Mouse (Mus musculus): ENCODE results near the gene Spaca9. TPM values are rescaled to one million over a fixed set of nuclear protein-coding genes. Genes with fewer than 3 reads are reported as not detected.

The Spaca9 gene
- polyA plus RNA-seq, 1 experiment from 2014 or later = 2.8 TPM

GRCm38 (mm10) chr2:28653351-28653750 is 46.2 kb downstream of the Spaca9 start:
- 85% methylated on average over 7 of the region's 7 CpGs for WGBS (ENCODE audit: insufficient replicate concordance)
- no peak overlapping the region for H3K9ac ChIP-seq (ENCODE audit: low read depth, low read length)
- no peak overlapping the region for H3K4me3 ChIP-seq (ENCODE audit: low read depth, low read length)
- H3K4me2 ChIP-seq (ENCODE audit: low read depth, low read length) = no peak overlapping the region
- H3K27me3 ChIP-seq (ENCODE audit: control insufficient read depth, insufficient read depth, low read depth, low read length) = no peaks in the 10 kb centered on the region
- no peak for ATAC-seq (ENCODE audit: low read depth)
- H3K9me3 ChIP-seq (replicated peaks; ENCODE audit: control insufficient read depth, low read length) = no peaks in the 10 kb centered on the region
- H3K4me1 ChIP-seq (ENCODE audit: control insufficient read depth, low read depth, low read length) = no peaks in the 10 kb centered on the region
- H3K27ac ChIP-seq (ENCODE audit: low read length) = no peak overlapping the region
- H3K36me3 ChIP-seq (ENCODE audit: control insufficient read depth, insufficient read depth) = peaks cover 4% of the 10 kb centered on the region; the same call in 1 of the 2 replicates

DNA sequence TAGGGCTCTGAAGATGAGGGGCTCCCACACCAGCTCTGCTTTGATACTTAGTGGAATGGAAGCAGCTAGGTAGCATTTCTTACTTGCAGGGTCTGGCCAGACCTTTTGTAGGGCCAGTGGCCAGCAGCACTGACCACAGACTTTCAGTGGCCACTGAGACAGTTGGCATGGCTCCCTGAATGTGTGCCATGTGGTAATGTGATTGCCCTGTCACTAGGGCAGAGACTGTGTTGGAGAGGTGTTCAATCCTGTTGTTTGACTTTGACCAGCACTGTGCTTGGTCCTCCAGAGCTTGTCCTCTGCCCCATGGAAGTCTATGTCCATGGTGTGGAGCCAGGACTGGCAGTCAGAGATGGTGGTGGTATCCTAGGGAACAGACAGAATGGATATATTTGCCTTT is 49.0 kb downstream of the Spaca9 start:
- no peaks in the 10 kb centered on the region for H3K9me3 ChIP-seq (replicated peaks; ENCODE audit: control insufficient read depth, low read length)
- no peaks in the 10 kb centered on the region for H3K4me1 ChIP-seq (ENCODE audit: control insufficient read depth, low read depth, low read length)
- H3K4me3 ChIP-seq (ENCODE audit: low read depth, low read length) = no peak overlapping the region

GRCm38 (mm10) chr2:28643081-28643480 is 56.4 kb downstream of the Spaca9 start:
- H3K27ac ChIP-seq (ENCODE audit: low read length) = no peak overlapping the region
- no peaks in the 10 kb centered on the region for H3K36me3 ChIP-seq (ENCODE audit: control insufficient read depth, insufficient read depth)
- no peak overlapping the region for H3K4me3 ChIP-seq (ENCODE audit: low read depth, low read length)
- ATAC-seq (ENCODE audit: low read depth) = no peak
- no peaks in the 10 kb centered on the region for H3K27me3 ChIP-seq (ENCODE audit: control insufficient read depth, insufficient read depth, low read depth, low read length)
- no peaks in the 10 kb centered on the region for H3K9me3 ChIP-seq (replicated peaks; ENCODE audit: control insufficient read depth, low read length)
- H3K4me2 ChIP-seq (ENCODE audit: low read depth, low read length) = no peak overlapping the region
- H3K4me1 ChIP-seq (ENCODE audit: control insufficient read depth, low read depth, low read length) = peaks cover 30% of the 10 kb centered on the region
- 87% methylated on average over 3 of the region's 3 CpGs for WGBS (ENCODE audit: insufficient replicate concordance)
- H3K9ac ChIP-seq (ENCODE audit: low read depth, low read length) = no peak overlapping the region

More for the DNA sequence above, 49.0 kb downstream of the Spaca9 start:
- Histone ChIP-seq H3K27ac (ENCODE audit: low read length) (no peak overlapping the region), H3K27me3 (ENCODE audit: control insufficient read depth, insufficient read depth, low read depth, low read length) (no peaks in the 10 kb centered on the region), H3K4me2 (ENCODE audit: low read depth, low read length) (no peak overlapping the region), H3K36me3 (ENCODE audit: control insufficient read depth, insufficient read depth) (no peaks in the 10 kb centered on the region), H3K9ac (ENCODE audit: low read depth, low read length) (no peak overlapping the region)
- no peak for ATAC-seq (ENCODE audit: low read depth)

Small RNA genes lying within 50 kb of the gene (microRNA-seq; reads per million reads assigned to microRNA genes)
- gene Mir3088 = 4.2 reads per million, percentile 15 among the genes with 10 or more reads in this experiment

Other genes with a start within 250 kb of the Spaca9 start
- not detected in 2 replicates for gene 1700007K13Rik, start 233.4 kb downstream of the Spaca9 start, polyA plus RNA-seq (2015; fragmentation: Nextera tagmentation; extraction: Ambion mirVana)
- 21.5 and 22.3 TPM in 2 replicates for gene Mrps2, start 231.7 kb downstream of the Spaca9 start, polyA plus RNA-seq (2015; fragmentation: Nextera tagmentation; extraction: Ambion mirVana)
- gene Gbgt1, start 202.8 kb downstream of the Spaca9 start, polyA plus RNA-seq (2015; fragmentation: Nextera tagmentation; extraction: Ambion mirVana) = 0.28 and 0.70 TPM in 2 replicates
- 1.1 and 1.3 TPM in 2 replicates for gene Gm10134, start 193.6 kb downstream of the Spaca9 start, polyA plus RNA-seq (2015; fragmentation: Nextera tagmentation; extraction: Ambion mirVana)
- 2.3 TPM in 2 replicates for gene Ralgds, start 186.6 kb downstream of the Spaca9 start, polyA plus RNA-seq (2015; fragmentation: Nextera tagmentation; extraction: Ambion mirVana)
- 1.6 and 9.7 TPM in 2 replicates for gene Cel, start 136.3 kb downstream of the Spaca9 start, polyA plus RNA-seq (2015; fragmentation: Nextera tagmentation; extraction: Ambion mirVana)
- 12.1 TPM in 2 replicates for gene Gtf3c5, start 116.0 kb downstream of the Spaca9 start, polyA plus RNA-seq (2015; fragmentation: Nextera tagmentation; extraction: Ambion mirVana)
- gene Gfi1b, start 77.7 kb downstream of the Spaca9 start, polyA plus RNA-seq (2015; fragmentation: Nextera tagmentation; extraction: Ambion mirVana) = 88.7 and 89.4 TPM in 2 replicates
- 9.6 and 9.8 TPM in 2 replicates for gene Tsc1, start 58.5 kb downstream of the Spaca9 start, polyA plus RNA-seq (2015; fragmentation: Nextera tagmentation; extraction: Ambion mirVana)
- 0.39 and 0.52 TPM in 2 replicates for gene Ak8, start 437 bp upstream of the Spaca9 start, polyA plus RNA-seq (2015; fragmentation: Nextera tagmentation; extraction: Ambion mirVana)
- gene Gtf3c4, start 140.6 kb upstream of the Spaca9 start, polyA plus RNA-seq (2015; fragmentation: Nextera tagmentation; extraction: Ambion mirVana) = 3.9 and 4.3 TPM in 2 replicates
- gene Ddx31, start 140.7 kb upstream of the Spaca9 start, polyA plus RNA-seq (2015; fragmentation: Nextera tagmentation; extraction: Ambion mirVana) = 3.6 and 3.9 TPM in 2 replicates
- not detected in 2 replicates for gene Barhl1, start 216.9 kb upstream of the Spaca9 start, polyA plus RNA-seq (2015; fragmentation: Nextera tagmentation; extraction: Ambion mirVana)

All from liver, embryonic 16.5 days (tissue).